Mouse (Mus musculus) left cerebral cortex, adult 9 months (tissue): ENCODE data around the gene Grm2.
"Not testable (repeated sequence)": the region's sequence is repeated elsewhere in the genome, so short reads cannot be mapped to it uniquely, and the experiment has no call there.

Experiments used
- DNase-seq, 2 experiments: peaks; one replicate each; pipeline ENCODE4 v3.0.0; 2022; ENCODE audit warnings: low spot score in 2 of 2

The Grm2 gene

GRCm38 (mm10) chr9:106652720-106653119 lies 3.2 kb downstream of the Grm2 start:
- no peak for DNase-seq

DNA sequence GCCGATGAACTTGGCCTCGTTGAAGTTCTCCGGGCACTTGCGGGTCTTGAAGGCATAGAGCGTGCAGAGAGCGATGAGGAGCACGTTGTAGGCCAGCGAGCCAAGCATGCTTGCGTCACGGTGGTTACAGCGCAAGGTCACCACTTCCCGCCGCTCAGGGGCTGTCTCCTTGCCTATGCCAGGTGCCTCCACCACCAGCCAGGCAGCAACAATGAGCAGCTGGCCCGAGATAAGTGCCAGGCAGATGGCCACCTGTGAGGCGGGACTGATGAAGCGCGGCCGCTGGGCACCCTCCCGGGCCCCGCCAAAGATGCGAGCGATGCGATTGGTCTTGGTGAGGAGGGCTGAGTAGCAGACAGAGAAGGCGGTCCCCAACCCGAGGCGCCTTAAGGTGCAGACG lies 8.7 kb downstream of the Grm2 start:
- no peak for DNase-seq

DNA sequence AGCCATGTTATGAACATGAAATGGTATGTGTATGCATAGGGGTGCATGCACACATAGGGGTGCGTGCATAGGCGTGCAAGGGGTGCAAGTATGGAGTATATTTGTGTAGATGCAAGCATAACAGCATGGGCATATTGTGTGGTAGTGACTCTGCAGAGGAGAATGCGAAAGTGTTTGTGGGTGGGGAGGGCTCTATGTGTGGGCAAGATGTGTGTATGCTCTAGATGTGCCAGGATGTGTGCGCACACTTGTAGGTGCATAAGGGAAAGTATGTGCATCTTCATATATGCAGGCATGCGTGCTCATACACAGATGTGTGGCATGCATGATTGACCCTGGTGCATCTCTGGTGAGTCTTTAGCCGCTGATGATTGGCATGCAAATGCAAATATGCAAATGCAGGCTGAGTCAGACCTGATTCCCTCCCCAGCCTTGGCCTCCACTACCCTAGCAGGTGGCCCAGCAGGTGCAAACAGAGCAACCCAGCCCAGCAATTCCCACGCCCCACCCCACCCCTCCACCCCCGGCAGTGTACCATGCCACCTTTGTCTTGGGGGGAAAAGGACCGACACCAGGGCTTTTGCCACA lies 10.1 kb downstream of the Grm2 start:
- no peak for DNase-seq

DNA sequence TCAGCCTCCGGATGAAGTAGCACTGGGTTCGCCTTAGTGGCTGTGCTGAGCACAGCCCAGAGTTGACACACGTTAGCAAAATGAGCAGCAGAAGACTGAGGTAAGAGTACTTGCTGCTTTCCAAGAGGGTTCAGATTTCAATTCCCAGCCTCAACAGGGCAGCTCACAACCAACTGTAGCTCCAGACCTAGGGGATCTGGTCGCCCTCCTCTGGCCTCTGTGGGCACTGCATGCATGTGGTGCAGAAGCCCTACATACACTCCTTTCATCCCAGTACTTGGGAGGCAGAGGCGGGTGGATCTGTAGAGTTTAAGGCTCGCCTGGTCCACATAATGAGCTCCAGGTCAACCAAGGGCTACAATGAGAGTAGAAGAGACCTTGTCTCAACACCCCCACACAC lies 12.1 kb downstream of the Grm2 start:
- DNase-seq = no peak

DNA sequence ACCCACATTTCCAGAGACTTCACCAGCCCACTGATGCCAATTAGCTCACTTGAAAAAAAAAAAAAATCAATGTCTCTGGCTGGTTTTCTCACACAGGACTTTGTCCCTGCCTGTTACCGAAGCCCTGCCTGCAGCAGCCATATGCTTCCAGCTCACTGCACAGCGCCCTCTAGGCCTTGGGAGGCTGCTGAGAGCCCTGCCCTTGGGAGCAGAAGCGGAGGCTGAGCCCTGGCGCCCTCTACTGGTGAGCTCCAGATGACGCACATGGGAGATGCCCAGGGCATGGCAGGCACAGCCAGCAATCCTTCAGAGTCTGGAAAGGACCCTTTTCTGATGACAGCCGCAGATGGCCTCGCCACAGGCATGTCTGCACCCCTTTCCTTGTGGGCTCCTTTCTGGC lies 12.8 kb downstream of the Grm2 start:
- DNase-seq = peak in 1 of 2 experiments; percentile 84

DNA sequence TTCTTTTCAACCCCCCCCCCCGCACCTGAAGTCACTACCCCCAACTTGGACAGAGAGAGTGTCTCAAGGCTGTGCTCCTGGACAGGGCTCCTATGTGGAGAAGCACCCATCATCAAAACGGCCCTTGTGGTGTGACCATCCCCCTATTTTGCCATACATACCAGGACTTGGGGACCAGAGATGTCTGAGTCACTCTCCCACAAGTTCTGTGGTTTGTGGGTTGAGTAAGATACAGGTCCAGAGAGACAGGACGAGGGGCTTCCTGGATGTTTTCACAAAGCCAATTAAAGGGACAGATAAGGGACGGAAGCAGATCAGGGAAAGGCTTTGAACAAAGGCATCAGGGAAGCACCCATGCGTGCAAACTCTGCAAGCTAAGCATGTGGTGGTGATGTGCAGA lies 14.5 kb downstream of the Grm2 start:
- no peak for DNase-seq

- DNase-seq = no peak
Measured at GRCm38 (mm10) chr9:106638154-106638553, 17.7 kb downstream of the Grm2 start.

DNA sequence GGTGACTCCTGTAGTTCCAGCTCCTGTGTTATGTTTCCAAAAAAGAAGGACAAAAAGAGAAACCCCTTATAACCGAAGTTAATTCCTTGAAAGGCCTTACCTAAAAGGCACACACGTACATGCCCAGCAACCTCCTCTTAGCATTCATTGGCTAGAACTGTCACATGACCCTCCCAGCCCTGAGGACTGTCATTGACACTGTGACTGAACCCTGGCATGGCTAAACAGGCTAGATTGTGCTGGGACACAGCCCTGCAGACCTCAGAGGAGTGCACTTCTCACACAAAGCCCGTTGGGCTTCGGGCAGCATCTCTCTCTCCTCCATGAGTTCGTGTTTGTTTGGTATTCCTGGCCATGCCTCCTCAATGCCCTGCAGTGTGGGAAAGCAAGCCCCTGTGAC lies 23.7 kb downstream of the Grm2 start:
- DNase-seq = no peak

- not testable (repeated sequence) for DNase-seq
Measured at GRCm38 (mm10) chr9:106627796-106628195, 28.1 kb downstream of the Grm2 start.

GRCm38 (mm10) chr9:106626282-106626681 lies 29.6 kb downstream of the Grm2 start, which contains the start of gene Iqcf6:
Gene Iqcf6 (plus strand): TSS chr9:106626582.
- no peak for DNase-seq

- no peak for DNase-seq
Measured at GRCm38 (mm10) chr9:106617496-106617895, 38.4 kb downstream of the Grm2 start.

GRCm38 (mm10) chr9:106616306-106616705 lies 39.6 kb downstream of the Grm2 start:
- DNase-seq = no peak

DNA sequence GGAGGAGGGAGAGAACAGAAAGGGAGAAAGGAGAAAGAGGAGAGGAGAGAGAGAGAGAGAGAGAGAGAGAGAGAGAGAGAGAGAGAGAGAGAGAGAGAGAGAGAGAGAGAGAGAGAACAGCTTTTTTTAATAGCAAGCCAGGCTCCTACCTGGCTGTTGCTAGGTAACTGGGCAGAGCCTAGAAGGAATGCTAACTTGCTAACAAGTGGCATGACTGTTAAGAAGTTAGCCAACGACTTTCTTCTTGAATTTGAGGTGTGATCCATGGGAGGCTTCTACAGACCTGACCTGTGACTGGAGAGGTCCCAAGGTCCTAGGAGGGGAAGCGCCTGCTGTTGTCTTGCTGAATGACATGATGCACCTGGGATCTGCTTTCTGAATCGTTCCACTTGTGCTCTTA lies 41.3 kb downstream of the Grm2 start:
- no peak for DNase-seq

DNA sequence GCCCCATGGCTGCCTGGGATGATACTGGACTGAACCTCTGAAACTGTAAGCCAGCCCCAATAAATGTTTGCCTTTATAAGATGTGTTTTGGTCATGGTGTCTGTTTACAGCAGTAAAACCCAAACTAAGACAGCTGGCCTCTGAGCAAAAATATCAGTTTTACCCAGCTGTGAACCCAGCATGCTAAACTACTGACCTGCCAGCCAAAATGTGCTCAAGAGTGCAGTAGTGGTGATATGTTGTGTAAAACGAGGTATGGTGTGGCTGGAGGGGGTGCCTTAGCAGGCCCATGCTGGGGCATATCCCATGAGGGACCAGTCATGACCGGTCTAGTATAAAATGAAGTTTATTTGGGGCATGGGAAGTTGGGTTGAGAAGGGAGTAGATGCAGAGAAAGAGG lies 41.9 kb downstream of the Grm2 start:
- no peak for DNase-seq

GRCm38 (mm10) chr9:106610727-106611126 lies 45.2 kb downstream of the Grm2 start:
- DNase-seq = no peak

- peak in 1 of 2 experiments; percentile 58 for DNase-seq
Measured at GRCm38 (mm10) chr9:106600546-106600945, 55.3 kb downstream of the Grm2 start.

DNA sequence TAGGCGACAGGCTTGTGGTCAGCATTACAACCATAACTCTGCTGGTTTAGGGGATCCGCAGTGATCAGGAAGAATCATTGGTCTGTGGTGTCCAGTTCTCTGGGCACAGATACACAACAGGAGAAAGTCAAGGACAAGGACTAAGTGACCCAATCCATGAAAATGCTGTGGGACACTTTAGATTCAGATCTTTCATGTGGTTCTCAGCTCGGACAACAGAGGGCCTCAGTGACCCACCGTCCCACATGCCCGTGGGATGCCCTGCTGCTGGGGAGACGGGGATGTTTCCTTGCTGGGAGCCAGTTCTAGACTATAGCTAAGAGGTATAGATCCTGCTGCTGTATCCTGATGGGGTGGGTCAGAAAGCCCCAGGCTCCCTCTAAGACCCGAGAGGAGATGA lies 57.4 kb downstream of the Grm2 start:
- DNase-seq = no peak

DNA sequence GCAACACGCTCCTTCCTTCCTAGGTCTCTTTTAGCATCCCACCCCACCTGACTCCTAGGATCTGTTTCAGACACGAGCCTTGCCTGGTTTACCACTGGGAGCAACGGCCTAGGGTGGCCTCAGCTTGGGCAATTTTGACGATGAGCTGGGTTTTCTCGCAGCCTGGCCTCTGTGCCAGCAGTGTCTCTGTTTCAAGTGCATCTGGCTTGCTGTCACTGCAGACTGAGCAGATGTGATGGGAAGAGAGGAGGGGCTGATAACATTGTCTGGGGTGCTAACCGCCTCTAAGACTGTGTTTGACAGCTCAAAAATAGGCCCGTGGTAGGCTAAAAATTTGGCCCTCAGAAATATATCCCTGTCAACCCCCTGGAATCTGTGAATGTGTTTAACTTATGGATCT lies 60.0 kb downstream of the Grm2 start:
- peak in 1 of 2 experiments; percentile 52 for DNase-seq

GRCm38 (mm10) chr9:106595402-106595801 lies 60.5 kb downstream of the Grm2 start:
- not testable (repeated sequence) for DNase-seq
